Mouse (Mus musculus) embryonic fibroblast, embryonic 13.5 days (primary cell): ENCODE results near the gene Usp15.

Experiments used
- CTCF ChIP-seq: IDR thresholded peaks from 2 replicates; pipeline ENCODE4 v1.5.1; 2011; ENCODE audit warnings: mild to moderate bottlenecking, control low read depth, low read length, moderate library complexity, borderline replicate concordance; ENCODE audit not compliant: insufficient read depth
- POLR2A ChIP-seq: IDR thresholded peaks from 2 replicates; pipeline ENCODE4 v1.6.1; 2011; ENCODE audit warnings: low read depth, mild to moderate bottlenecking, control low read depth, low read length, moderate library complexity

- no peak for TF ChIP-seq CTCF
- no peak for TF ChIP-seq POLR2A
Observed at GRCm38 (mm10) chr10:123209517-123209916, 12.7 kb upstream of the Usp15 start.
